Mouse (Mus musculus) E14TG2a.4 (cell line): ENCODE measurements at regions not wholly inside any gene's neighbourhood (a gene's known extent, or its start where the extent isn't known, plus 50 kb on each side); places are given as distances from the start of the nearest gene placed in this dataset.

Experiments
- H3K27me3 ChIP-seq: 2 replicates; pipeline ENCODE4 v1.6.1; 2014; ENCODE audit warnings: low read length, control low read depth; ENCODE audit not compliant: insufficient read depth
- H3K36me3 ChIP-seq: 2 replicates; pipeline ENCODE4 v1.6.1; 2014; ENCODE audit warnings: low read length, control low read depth; ENCODE audit not compliant: insufficient read depth
- H3K4me1 ChIP-seq: replicated peaks from 2 replicates; pipeline ENCODE4 v1.6.1; 2014; ENCODE audit warnings: low read depth, low read length, control low read depth
- H3K4me3 ChIP-seq: replicated peaks from 2 replicates; pipeline ENCODE4 v1.5.1; 2014; ENCODE audit warnings: mild to moderate bottlenecking, low read length
- H3K9me3 ChIP-seq: 2 replicates; pipeline ENCODE4 v1.6.1; 2014; ENCODE audit warnings: low read length, control low read depth
- CTCF ChIP-seq: conservative IDR thresholded peaks from 2 replicates; pipeline ENCODE4 v1.5.1; 2014; ENCODE audit warnings: low read length
- NANOG ChIP-seq: IDR thresholded peaks from 2 replicates; pipeline ENCODE4 v1.6.1; 2014; ENCODE audit warnings: borderline replicate concordance, low read length, mixed read lengths
- POU5F1 ChIP-seq: IDR thresholded peaks from 2 replicates; pipeline ENCODE4 v1.6.1; 2014; ENCODE audit warnings: low read length, borderline replicate concordance

GRCm38 (mm10) chr13:72837016-72837415, 208.4 kb downstream of the Irx2 start:
- TF ChIP-seq CTCF, result no peak
- no peak for TF ChIP-seq NANOG
- no peak for TF ChIP-seq POU5F1
- Histone ChIP-seq H3K4me3 (no peak overlapping the region), H3K36me3 (no peaks in the 10 kb centered on the region), H3K9me3 (no peaks in the 10 kb centered on the region), H3K27me3 (peaks cover 3% of the 10 kb centered on the region; the same call in 1 of the 2 replicates), H3K4me1 (peaks cover 9% of the 10 kb centered on the region)

GRCm38 (mm10) chr13:72848097-72848496, 219.5 kb downstream of the Irx2 start:
- Histone ChIP-seq H3K36me3 (no peaks in the 10 kb centered on the region), H3K4me3 (no peak overlapping the region), H3K27me3 (0 out of 2 replicates have a peak, but pooled peaks cover 4% of the 10 kb centered on the region), H3K9me3 (0 out of 2 replicates have a peak, but pooled peaks cover 3% of the 10 kb centered on the region), H3K4me1 (peaks cover 8% of the 10 kb centered on the region; the same call in 1 of the 2 replicates)
- peak; percentile 17 for TF ChIP-seq CTCF
- TF ChIP-seq POU5F1, result no peak
- no peak for TF ChIP-seq NANOG

GRCm38 (mm10) chr13:72849841-72850240, 221.2 kb downstream of the Irx2 start:
- Histone ChIP-seq H3K36me3 (no peaks in the 10 kb centered on the region), H3K4me1 (peaks cover 12% of the 10 kb centered on the region; the same call in 1 of the 2 replicates), H3K27me3 (0 out of 2 replicates have a peak, but pooled peaks cover 4% of the 10 kb centered on the region), H3K9me3 (peaks cover 13% of the 10 kb centered on the region), H3K4me3 (no peak overlapping the region)
- TF ChIP-seq NANOG (no peak), CTCF (no peak), POU5F1 (no peak)

- 0 out of 2 replicates have a peak, but pooled peaks cover 4% of the 10 kb centered on the region for H3K27me3 ChIP-seq
Observed at GRCm38 (mm10) chr13:72852896-72853295, 224.3 kb downstream of the Irx2 start.

GRCm38 (mm10) chr13:72875921-72876320, 247.3 kb downstream of the Irx2 start:
- Histone ChIP-seq H3K36me3 (no peaks in the 10 kb centered on the region), H3K9me3 (no peaks in the 10 kb centered on the region), H3K4me3 (no peak overlapping the region), H3K4me1 (no peaks in the 10 kb centered on the region), H3K27me3 (no peaks in the 10 kb centered on the region)
- no peak for TF ChIP-seq NANOG
- no peak for TF ChIP-seq CTCF
- no peak for TF ChIP-seq POU5F1

More at GRCm38 (mm10) chr13:72852896-72853295, 224.3 kb downstream of the Irx2 start:
- TF ChIP-seq NANOG (no peak), CTCF (no peak), POU5F1 (no peak)
- Histone ChIP-seq H3K9me3 (peaks cover 10% of the 10 kb centered on the region), H3K4me3 (no peak overlapping the region), H3K36me3 (no peaks in the 10 kb centered on the region), H3K4me1 (peaks cover 12% of the 10 kb centered on the region; the same call in 1 of the 2 replicates)

DNA sequence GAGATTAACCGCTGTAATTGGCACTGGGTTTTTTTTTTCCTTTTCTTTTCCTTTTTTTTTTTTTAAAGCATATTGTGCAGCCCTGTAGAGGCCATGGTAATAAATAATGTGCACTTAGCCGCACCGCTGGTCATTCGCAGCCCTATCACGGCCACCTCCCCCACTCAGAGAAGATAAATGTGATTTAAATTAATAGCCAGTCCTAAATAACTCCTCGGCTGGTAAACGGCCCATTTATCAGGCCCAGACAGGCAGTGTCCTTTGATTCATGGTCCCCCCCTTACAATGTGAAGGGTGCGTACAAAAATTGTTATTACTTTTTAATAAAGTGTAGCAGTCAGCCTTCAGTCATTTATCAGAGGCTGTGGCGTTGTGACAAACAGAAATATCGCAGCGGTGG, 266.4 kb downstream of the Irx2 start:
- Histone ChIP-seq H3K4me3 (no peak overlapping the region), H3K27me3 (peaks cover 27% of the 10 kb centered on the region), H3K9me3 (no peaks in the 10 kb centered on the region), H3K36me3 (no peaks in the 10 kb centered on the region), H3K4me1 (peaks cover 8% of the 10 kb centered on the region; the same call in 1 of the 2 replicates)
- TF ChIP-seq POU5F1, result no peak
- TF ChIP-seq NANOG, result no peak
- TF ChIP-seq CTCF, result no peak

- Histone ChIP-seq H3K4me3 (no peak overlapping the region), H3K9me3 (no peaks in the 10 kb centered on the region), H3K4me1 (0 out of 2 replicates have a peak, but pooled peaks cover 4% of the 10 kb centered on the region), H3K27me3 (peaks cover 9% of the 10 kb centered on the region), H3K36me3 (no peaks in the 10 kb centered on the region)
- TF ChIP-seq NANOG, result no peak
- no peak for TF ChIP-seq POU5F1
- TF ChIP-seq CTCF, result no peak
Observed at GRCm38 (mm10) chr13:72902576-72902975, 274.0 kb downstream of the Irx2 start.

DNA sequence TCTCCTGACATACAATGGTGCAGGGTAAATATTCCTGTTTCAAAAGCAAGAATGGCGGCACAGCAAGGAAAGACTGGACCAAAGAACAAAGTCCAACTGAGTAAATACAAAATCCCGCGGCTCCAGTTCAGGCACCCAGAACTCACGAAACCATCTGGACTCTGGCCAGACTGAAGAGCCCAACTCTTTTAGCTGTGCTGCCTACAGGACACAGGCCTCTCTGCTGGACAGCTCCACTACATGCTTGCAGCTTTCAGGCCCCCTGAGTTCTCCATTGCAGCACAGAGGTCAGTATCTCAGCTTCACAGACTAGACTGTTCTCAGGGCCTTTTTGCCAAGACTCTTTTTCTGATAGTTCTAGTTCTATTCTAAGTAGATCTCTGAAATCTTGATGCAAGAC, 290.3 kb downstream of the Irx2 start:
- no peaks in the 10 kb centered on the region for H3K36me3 ChIP-seq
- H3K9me3 ChIP-seq, result no peaks in the 10 kb centered on the region
- H3K4me3 ChIP-seq, result no peak overlapping the region
- TF ChIP-seq POU5F1, result no peak
- no peak for TF ChIP-seq NANOG
- no peak for TF ChIP-seq CTCF
- no peaks in the 10 kb centered on the region for H3K27me3 ChIP-seq
- H3K4me1 ChIP-seq, result no peaks in the 10 kb centered on the region

GRCm38 (mm10) chr13:72920368-72920767, 291.7 kb downstream of the Irx2 start:
- H3K27me3 ChIP-seq, result no peaks in the 10 kb centered on the region
- TF ChIP-seq CTCF (no peak), POU5F1 (no peak), NANOG (no peak)
- H3K9me3 ChIP-seq, result no peaks in the 10 kb centered on the region
- H3K4me3 ChIP-seq, result no peak overlapping the region
- no peaks in the 10 kb centered on the region for H3K4me1 ChIP-seq
- no peaks in the 10 kb centered on the region for H3K36me3 ChIP-seq
